Mouse (Mus musculus) midbrain, embryonic 10.5 days (tissue): ENCODE measurements around the gene Tmem151a. TPM values are rescaled to one million over a fixed set of nuclear protein-coding genes. Genes with fewer than 3 reads are reported as not detected.

Experiments
- DNase-seq: peaks from one replicate; pipeline ENCODE4 v3.0.0-alpha.2; 2017; ENCODE audit warnings: low spot score
- H3K27ac ChIP-seq: fragments of 300-500 bp; sonication (generic); replicated peaks from 2 replicates; pipeline ENCODE4 v1.5.1; 2016; ENCODE audit warnings: mild to moderate bottlenecking
- H3K27me3 ChIP-seq: fragments of 300-500 bp; sonication (generic); 2 replicates; pipeline ENCODE4 v1.6.1; 2016; ENCODE audit warnings: low read depth, mild to moderate bottlenecking; ENCODE audit not compliant: poor library complexity, severe bottlenecking
- H3K36me3 ChIP-seq: fragments of 300-500 bp; sonication (generic); 2 replicates; pipeline ENCODE4 v1.6.1; 2016; ENCODE audit warnings: mild to moderate bottlenecking, moderate library complexity
- H3K4me1 ChIP-seq: fragments of 300-500 bp; sonication (generic); 2 replicates; pipeline ENCODE4 v1.6.1; 2016
- H3K4me3 ChIP-seq: fragments of 300-500 bp; sonication (generic); 2 replicates; pipeline ENCODE4 v1.5.1; 2016; ENCODE audit warnings: mild to moderate bottlenecking, moderate library complexity
- H3K9me3 ChIP-seq: fragments of 300-500 bp; sonication (generic); replicated peaks from 2 replicates; pipeline ENCODE4 v1.6.1; 2016; ENCODE audit warnings: mild to moderate bottlenecking
- WGBS: fragments of 180-500 bp; shearing (Covaris S2); methylation state at CpG from one replicate; pipeline ENCODE4 v1.1.7; 2016; 5-methylcytosine and 5-hydroxymethylcytosine counted together
- polyA plus RNA-seq: library from polyadenylated mRNA; unstranded; fragments of >200 nt; fragmentation: Nextera tagmentation; extraction: Ambion mirVana; gene quantifications from 2 replicates; pipeline ENCODE4 v1.2.1, GENCODE M21; 2016

The Tmem151a gene
- polyA plus RNA-seq, 1 experiment from 2014 or later, result 1.0 TPM

DNA sequence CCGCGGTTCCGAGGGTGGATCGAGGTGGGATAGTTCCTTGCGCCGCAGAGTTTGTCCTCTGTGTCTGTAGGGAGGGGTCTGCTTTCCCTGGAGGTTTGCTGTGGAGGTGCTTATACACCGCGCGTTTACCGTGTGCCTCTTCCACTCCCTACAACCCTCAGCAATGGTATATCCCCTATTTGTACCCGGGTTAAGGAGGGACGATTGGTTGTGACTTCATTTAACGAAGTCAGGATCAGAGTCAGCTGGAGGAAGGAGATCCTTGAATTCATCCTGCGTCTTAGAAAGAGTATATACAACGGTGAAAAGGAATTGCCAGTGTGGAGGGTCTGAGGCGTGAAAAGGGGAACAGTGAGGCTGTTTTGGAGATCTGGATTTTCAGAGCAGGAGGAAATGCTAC is 43.7 kb downstream of the Tmem151a start:
- Histone ChIP-seq H3K4me1 (peaks cover 49% of the 10 kb centered on the region), H3K36me3 (peaks cover 38% of the 10 kb centered on the region), H3K4me3 (peak overlapping the region; percentile 95), H3K27me3 (peaks cover 9% of the 10 kb centered on the region), H3K27ac (peak overlapping the region; percentile 83), H3K9me3 (no peaks in the 10 kb centered on the region)
- no peak for DNase-seq
- WGBS, result 3% methylated on average over 16 of the region's 16 CpGs

DNA sequence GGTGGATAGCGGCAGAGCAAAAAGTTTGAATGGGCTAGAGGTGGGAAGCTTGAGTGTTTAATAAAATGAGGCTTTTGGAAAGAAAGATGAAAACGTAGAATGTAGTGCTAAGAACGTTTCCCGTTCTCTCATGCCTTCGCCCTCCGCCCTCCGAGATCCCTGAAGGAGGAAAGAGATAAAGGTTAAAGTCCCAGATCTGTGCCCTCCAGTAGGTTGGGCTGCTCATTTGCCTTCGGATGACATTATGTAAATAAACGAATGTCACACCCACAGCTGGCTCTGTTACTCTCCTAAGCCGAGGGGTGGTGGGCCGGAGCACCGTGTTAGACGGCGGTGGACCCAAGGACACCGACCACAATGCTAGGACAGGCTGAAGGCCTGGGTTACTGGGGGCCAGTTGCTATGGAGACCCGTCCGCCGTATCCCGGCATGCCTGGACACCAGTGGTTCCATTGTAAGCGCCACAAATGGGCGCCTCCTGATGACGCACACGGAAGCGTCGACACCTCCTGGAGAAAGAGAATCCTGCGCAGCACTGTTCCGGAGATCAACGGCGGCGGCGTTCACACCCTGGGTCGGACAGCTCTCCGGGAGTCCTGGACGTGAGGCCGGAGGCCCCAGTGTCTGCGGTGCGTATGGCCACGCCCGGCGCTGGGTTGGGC is 44.3 kb downstream of the Tmem151a start, which contains the start of gene Brms1:
TSS of gene Brms1 (plus strand) at position 493 of the 662 bp plus-strand sequence.
- H3K9me3 ChIP-seq, result no peaks in the 10 kb centered on the region
- peaks cover 49% of the 10 kb centered on the region for H3K4me1 ChIP-seq
- peak within 1 kb of the TSS; percentile 83 for H3K27ac ChIP-seq
- WGBS, result 8% methylated on average over 40 of the region's 40 CpGs
- peak; percentile 96 for DNase-seq
- H3K27me3 ChIP-seq, result peaks cover 9% of the 10 kb centered on the region
- peaks cover 32% of the 10 kb centered on the region for H3K36me3 ChIP-seq
- peak within 1 kb of the TSS; percentile 95 for H3K4me3 ChIP-seq

DNA sequence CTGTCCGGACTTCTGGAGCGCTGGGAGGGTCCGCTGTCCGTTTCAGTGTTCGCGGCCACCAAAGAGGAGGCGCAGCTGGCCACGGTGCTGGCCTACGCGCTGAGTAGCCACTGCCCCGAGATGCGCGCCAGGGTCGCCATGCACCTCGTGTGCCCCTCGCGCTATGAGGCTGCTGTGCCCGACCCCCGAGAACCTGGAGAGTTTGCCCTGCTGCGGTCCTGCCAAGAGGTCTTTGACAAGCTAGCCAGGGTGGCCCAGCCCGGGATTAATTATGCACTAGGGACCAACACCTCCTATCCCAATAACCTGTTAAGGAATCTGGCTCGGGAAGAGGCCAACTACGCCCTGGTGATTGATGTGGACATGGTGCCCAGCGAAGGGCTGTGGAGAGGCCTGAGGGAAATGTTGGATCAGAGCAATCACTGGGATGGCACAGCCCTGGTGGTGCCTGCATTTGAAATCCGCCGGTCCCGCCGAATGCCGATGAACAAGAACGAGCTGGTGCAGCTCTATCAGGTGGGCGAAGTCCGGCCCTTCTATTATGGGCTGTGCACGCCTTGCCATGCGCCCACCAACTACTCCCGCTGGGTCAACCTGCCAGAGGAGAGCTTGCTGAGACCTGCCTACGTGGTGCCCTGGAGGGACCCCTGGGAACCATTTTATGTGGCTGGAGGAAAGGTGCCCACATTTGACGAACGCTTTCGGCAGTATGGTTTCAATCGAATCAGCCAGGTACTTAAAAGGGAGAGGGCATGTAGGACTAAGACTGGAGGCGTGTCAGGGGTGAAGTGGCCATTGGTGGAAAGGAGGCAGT is 45.8 kb downstream of the Tmem151a start:
- Histone ChIP-seq H3K9me3 (no peaks in the 10 kb centered on the region), H3K27me3 (peaks cover 9% of the 10 kb centered on the region), H3K27ac (peak overlapping the region; percentile 92), H3K4me1 (peaks cover 49% of the 10 kb centered on the region), H3K4me3 (peak overlapping the region; percentile 95), H3K36me3 (peaks cover 19% of the 10 kb centered on the region)
- DNase-seq, result no peak
- 15% methylated on average over 41 of the region's 41 CpGs for WGBS

DNA sequence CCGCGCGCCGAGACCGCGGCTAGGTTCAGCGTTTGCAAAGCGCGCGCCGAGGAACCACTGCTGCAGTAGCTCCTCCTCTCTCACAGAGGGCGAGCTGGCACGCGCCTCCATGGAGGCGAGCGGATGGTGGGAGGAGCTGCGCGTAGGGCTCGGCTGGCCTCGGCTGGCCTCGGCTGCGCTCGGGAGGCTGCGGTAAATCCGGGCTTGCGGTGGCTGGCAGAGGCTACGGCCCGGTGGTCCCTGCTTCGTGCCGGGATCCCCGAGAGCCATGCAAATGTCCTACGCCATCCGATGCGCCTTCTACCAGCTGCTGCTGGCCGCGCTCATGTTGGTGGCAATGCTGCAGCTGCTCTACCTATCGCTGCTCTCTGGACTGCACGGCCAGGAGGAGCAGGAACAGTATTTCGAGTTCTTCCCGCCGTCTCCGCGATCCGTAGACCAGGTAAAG is 46.6 kb downstream of the Tmem151a start, which contains the start of the genes B4gat1 and AC124502.3:
TSS of gene B4gat1 (plus strand) at position 118 of the 448 bp plus-strand sequence.
TSS of gene AC124502.3 (plus strand) at position 183 of the 448 bp plus-strand sequence.
- peak; percentile 93 for DNase-seq
- Histone ChIP-seq H3K27ac (peak within 1 kb of the TSS; percentile 92), H3K4me3 (peak within 1 kb of the TSS; percentile 95), H3K9me3 (no peaks in the 10 kb centered on the region), H3K27me3 (peaks cover 9% of the 10 kb centered on the region), H3K4me1 (peaks cover 49% of the 10 kb centered on the region), H3K36me3 (peaks cover 14% of the 10 kb centered on the region)
- under 1% methylated on average over 44 of the region's 44 CpGs for WGBS

GRCm38 (mm10) chr19:5037678-5038571 is 47.4 kb downstream of the Tmem151a start:
- 6% methylated on average over 32 of the region's 32 CpGs for WGBS

GRCm38 (mm10) chr19:5036577-5036976 is 48.8 kb downstream of the Tmem151a start:
- Histone ChIP-seq H3K4me3 (no peak overlapping the region), H3K36me3 (peaks cover 6% of the 10 kb centered on the region), H3K27ac (no peak overlapping the region), H3K9me3 (no peaks in the 10 kb centered on the region), H3K4me1 (peaks cover 36% of the 10 kb centered on the region), H3K27me3 (peaks cover 9% of the 10 kb centered on the region)
- DNase-seq, result no peak
- 85% methylated on average over 4 of the region's 4 CpGs for WGBS

More at GRCm38 (mm10) chr19:5037678-5038571, 47.4 kb downstream of the Tmem151a start:
- H3K4me3 ChIP-seq, result peak overlapping the region; percentile 95
- peaks cover 7% of the 10 kb centered on the region for H3K36me3 ChIP-seq
- H3K9me3 ChIP-seq, result no peaks in the 10 kb centered on the region
- peaks cover 49% of the 10 kb centered on the region for H3K4me1 ChIP-seq
- peaks cover 9% of the 10 kb centered on the region for H3K27me3 ChIP-seq
- H3K27ac ChIP-seq, result peak overlapping the region; percentile 92
- peak; percentile 90 for DNase-seq

GRCm38 (mm10) chr19:5032686-5033085 is 52.6 kb downstream of the Tmem151a start:
- peaks cover 6% of the 10 kb centered on the region for H3K4me1 ChIP-seq
- no peaks in the 10 kb centered on the region for H3K27me3 ChIP-seq
- no peak overlapping the region for H3K27ac ChIP-seq
- H3K36me3 ChIP-seq, result peaks cover 45% of the 10 kb centered on the region
- no peaks in the 10 kb centered on the region for H3K9me3 ChIP-seq
- WGBS, result 83% methylated on average over 3 of the region's 3 CpGs
- H3K4me3 ChIP-seq, result no peak overlapping the region
- no peak for DNase-seq

DNA sequence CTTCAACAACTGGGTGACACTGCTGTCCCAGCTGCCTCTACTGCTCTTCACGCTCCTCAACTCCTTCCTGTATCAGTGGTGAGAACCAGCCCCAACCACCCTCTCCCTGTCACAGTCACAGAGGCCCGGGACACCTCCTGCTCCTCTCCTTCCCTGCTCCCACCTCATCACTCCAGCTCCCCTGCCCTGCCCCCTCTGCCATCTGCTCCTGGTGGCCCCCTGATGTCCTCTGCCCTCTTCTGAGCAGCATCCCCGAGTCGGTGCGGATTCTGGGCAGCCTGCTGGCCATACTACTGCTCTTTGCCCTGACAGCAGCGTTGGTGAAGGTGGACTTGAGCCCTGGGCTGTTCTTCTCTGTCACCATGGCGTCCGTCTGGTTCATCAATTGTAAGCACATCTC is 59.2 kb downstream of the Tmem151a start:
- DNase-seq, result no peak
- 93% methylated on average over 8 of the region's 8 CpGs for WGBS
- no peak overlapping the region for H3K4me3 ChIP-seq
- peaks cover 6% of the 10 kb centered on the region; the same call in 1 of the 2 replicates for H3K27me3 ChIP-seq
- no peaks in the 10 kb centered on the region for H3K9me3 ChIP-seq
- H3K36me3 ChIP-seq, result peaks cover 53% of the 10 kb centered on the region
- H3K27ac ChIP-seq, result no peak overlapping the region
- H3K4me1 ChIP-seq, result peaks cover 20% of the 10 kb centered on the region

GRCm38 (mm10) chr19:5023621-5024479 is 61.5 kb downstream of the Tmem151a start, which contains the start of gene Slc29a2:
Gene Slc29a2, plus strand, starts transcription at chr19:5023860.
- DNase-seq, result peak; percentile 94
- peaks cover 20% of the 10 kb centered on the region for H3K4me1 ChIP-seq
- peak within 1 kb of the TSS; percentile 92 for H3K27ac ChIP-seq
- H3K36me3 ChIP-seq, result peaks cover 31% of the 10 kb centered on the region
- H3K9me3 ChIP-seq, result no peaks in the 10 kb centered on the region
- H3K27me3 ChIP-seq, result peaks cover 6% of the 10 kb centered on the region; the same call in 1 of the 2 replicates
- peak within 1 kb of the TSS; percentile 56 for H3K4me3 ChIP-seq
- under 1% methylated on average over 62 of the region's 62 CpGs for WGBS

DNA sequence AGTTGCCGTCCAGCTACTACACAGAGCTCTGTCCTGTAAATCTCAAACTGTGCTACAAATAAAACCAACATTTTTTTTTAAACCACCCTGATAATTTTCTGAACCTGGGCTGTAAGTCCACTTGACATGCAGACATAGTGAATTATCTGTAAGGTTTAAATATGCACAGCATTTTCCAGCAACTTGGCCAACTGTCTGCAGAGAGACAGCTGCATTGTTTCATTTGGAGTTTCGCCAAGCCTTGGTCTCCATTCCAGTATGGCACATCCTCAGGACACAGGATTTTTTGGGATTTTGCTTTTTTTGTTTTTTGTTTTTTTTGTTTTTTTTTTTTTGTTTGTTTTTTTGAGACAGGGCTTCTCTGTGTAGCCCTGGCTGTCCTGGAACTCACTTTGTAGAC is 63.9 kb downstream of the Tmem151a start:
- Histone ChIP-seq H3K36me3 (peaks cover 6% of the 10 kb centered on the region), H3K9me3 (no peaks in the 10 kb centered on the region), H3K27ac (no peak overlapping the region), H3K4me1 (peaks cover 23% of the 10 kb centered on the region), H3K4me3 (no peak overlapping the region), H3K27me3 (peaks cover 6% of the 10 kb centered on the region; the same call in 1 of the 2 replicates)
- DNase-seq, result no peak
- 89% methylated on average over 2 of the region's 2 CpGs for WGBS
